Mouse (Mus musculus) kidney, adult 2 months (tissue): ENCODE data around the gene Poldip2.

Experiments used
- CTCF ChIP-seq: fragments of 200-500 bp; conservative IDR thresholded peaks from 2 replicates; pipeline ENCODE4 v1.5.1; 2011; ENCODE audit warnings: low read depth, mild to moderate bottlenecking, control low read depth, low read length, moderate library complexity, mixed read lengths; ENCODE audit not compliant: insufficient read depth, insufficient read length
- POLR2A ChIP-seq: fragments of 200-500 bp; IDR thresholded peaks from one replicate; pipeline ENCODE4 v1.6.1; 2011; ENCODE audit warnings: low read depth, low read length, control low read depth

DNA sequence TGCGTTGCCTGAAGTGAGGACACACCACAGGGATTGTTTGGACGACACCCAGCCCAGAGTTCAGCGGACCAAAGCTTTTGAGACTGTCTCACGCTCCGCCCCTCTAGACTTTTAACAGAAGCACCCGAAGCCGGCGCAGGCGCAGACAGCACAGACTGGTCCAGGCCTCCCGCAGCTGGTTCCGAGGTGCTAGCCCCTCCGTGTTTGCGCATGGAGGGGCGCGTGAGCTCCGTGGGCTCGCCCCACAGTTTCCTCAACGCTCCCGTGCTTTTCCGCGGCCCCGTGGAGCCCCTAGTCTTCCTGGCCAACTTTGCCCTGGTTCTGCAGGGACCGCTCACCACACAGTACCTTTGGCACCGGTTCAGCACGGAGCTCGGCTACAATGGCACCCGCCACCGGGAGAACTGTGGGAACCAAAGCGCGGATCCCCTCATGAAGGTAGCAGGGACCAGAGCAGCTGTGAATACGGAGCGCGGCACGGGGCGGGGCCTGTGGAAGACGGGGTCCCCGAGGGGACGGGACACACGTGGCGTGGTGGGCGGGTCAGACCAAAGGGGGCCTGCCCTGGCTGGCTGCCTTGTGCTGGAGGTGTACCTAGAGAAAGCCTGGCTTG is 46.3 kb upstream of the Poldip2 start, which contains the start of gene Slc46a1:
- TF ChIP-seq POLR2A (no peak), CTCF (no peak)
